Mouse (Mus musculus) limb, embryonic 10.5 days (tissue): ENCODE measurements at regions not wholly inside any gene's neighbourhood (a gene's known extent, or its start where the extent isn't known, plus 50 kb on each side); places are given as distances from the start of the nearest gene placed in this dataset.
A peak's percentile ranks its signal among the peaks of the same experiment; 100 is the strongest.

Experiments used
- DNase-seq: peaks from one replicate; pipeline ENCODE4 v3.0.0-alpha.2; 2017; ENCODE audit warnings: low spot score
- H3K27ac ChIP-seq: fragments of 300-500 bp; sonication (generic); 2 replicates; pipeline ENCODE4 v1.5.1; 2016; ENCODE audit warnings: mild to moderate bottlenecking
- H3K27me3 ChIP-seq: fragments of 300-500 bp; sonication (generic); 2 replicates; pipeline ENCODE4 v1.6.1; 2016; ENCODE audit warnings: low read depth, mild to moderate bottlenecking; ENCODE audit not compliant: poor library complexity, severe bottlenecking
- H3K36me3 ChIP-seq: fragments of 300-500 bp; sonication (generic); 2 replicates; pipeline ENCODE4 v1.6.1; 2016; ENCODE audit warnings: mild to moderate bottlenecking, moderate library complexity
- H3K4me1 ChIP-seq: fragments of 300-500 bp; sonication (generic); 2 replicates; pipeline ENCODE4 v1.6.1; 2016
- H3K4me3 ChIP-seq: fragments of 300-500 bp; sonication (generic); 2 replicates; pipeline ENCODE4 v1.5.1; 2016; ENCODE audit warnings: mild to moderate bottlenecking, moderate library complexity
- H3K9me3 ChIP-seq: fragments of 300-500 bp; sonication (generic); replicated peaks from 2 replicates; pipeline ENCODE4 v1.6.1; 2016; ENCODE audit warnings: mild to moderate bottlenecking
- WGBS: fragments of 180-500 bp; shearing (Covaris S2); methylation state at CpG from one replicate; pipeline ENCODE4 v1.1.7; 2016; 5-methylcytosine and 5-hydroxymethylcytosine counted together

GRCm38 (mm10) chr10:19412926-19413325, 56.6 kb downstream of the Olig3 start:
- no peak for DNase-seq
- WGBS = 62% methylated on average over 2 of the region's 2 CpGs

GRCm38 (mm10) chr10:19413935-19414334, 57.6 kb downstream of the Olig3 start:
- H3K27me3 ChIP-seq = no peaks in the 10 kb centered on the region
- H3K36me3 ChIP-seq = no peaks in the 10 kb centered on the region
- peaks cover 17% of the 10 kb centered on the region for H3K4me1 ChIP-seq
- no peak overlapping the region for H3K4me3 ChIP-seq
- WGBS = 9% methylated on average over 5 of the region's 5 CpGs
- no peaks in the 10 kb centered on the region for H3K9me3 ChIP-seq
- DNase-seq = no peak
- H3K27ac ChIP-seq = no peak overlapping the region

More at GRCm38 (mm10) chr10:19412926-19413325, 56.6 kb downstream of the Olig3 start:
- Histone ChIP-seq H3K27ac (no peak overlapping the region), H3K4me1 (peaks cover 22% of the 10 kb centered on the region), H3K27me3 (no peaks in the 10 kb centered on the region), H3K9me3 (no peaks in the 10 kb centered on the region), H3K4me3 (no peak overlapping the region), H3K36me3 (no peaks in the 10 kb centered on the region)

GRCm38 (mm10) chr10:19414834-19415233, 58.5 kb downstream of the Olig3 start:
- no peak for DNase-seq

GRCm38 (mm10) chr10:19424030-19424429, 67.7 kb downstream of the Olig3 start:
- H3K9me3 ChIP-seq = no peaks in the 10 kb centered on the region
- no peak overlapping the region for H3K4me3 ChIP-seq
- H3K4me1 ChIP-seq = no peaks in the 10 kb centered on the region
- H3K27ac ChIP-seq = no peak overlapping the region
- H3K27me3 ChIP-seq = no peaks in the 10 kb centered on the region
- H3K36me3 ChIP-seq = no peaks in the 10 kb centered on the region
- 81% methylated on average over 1 of the region's 1 CpGs for WGBS
- no peak for DNase-seq

More at GRCm38 (mm10) chr10:19414834-19415233, 58.5 kb downstream of the Olig3 start:
- no peaks in the 10 kb centered on the region for H3K9me3 ChIP-seq
- peaks cover 17% of the 10 kb centered on the region for H3K4me1 ChIP-seq
- H3K27ac ChIP-seq = peak overlapping the region; percentile 50; the same call in 1 of the 2 replicates
- no peaks in the 10 kb centered on the region for H3K36me3 ChIP-seq
- H3K4me3 ChIP-seq = no peak overlapping the region
- WGBS = 18% methylated on average over 5 of the region's 5 CpGs
- H3K27me3 ChIP-seq = no peaks in the 10 kb centered on the region

GRCm38 (mm10) chr10:19424961-19425360, 68.6 kb downstream of the Olig3 start:
- no peak for DNase-seq
- H3K4me3 ChIP-seq = no peak overlapping the region
- 78% methylated on average over 3 of the region's 3 CpGs for WGBS
- H3K9me3 ChIP-seq = no peaks in the 10 kb centered on the region
- no peak overlapping the region for H3K27ac ChIP-seq
- no peaks in the 10 kb centered on the region for H3K36me3 ChIP-seq
- no peaks in the 10 kb centered on the region for H3K27me3 ChIP-seq
- no peaks in the 10 kb centered on the region for H3K4me1 ChIP-seq

GRCm38 (mm10) chr10:19426835-19427234, 70.5 kb downstream of the Olig3 start:
- Histone ChIP-seq H3K4me1 (no peaks in the 10 kb centered on the region), H3K4me3 (no peak overlapping the region), H3K27me3 (no peaks in the 10 kb centered on the region), H3K27ac (no peak overlapping the region), H3K36me3 (no peaks in the 10 kb centered on the region), H3K9me3 (no peaks in the 10 kb centered on the region)
- 82% methylated on average over 3 of the region's 3 CpGs for WGBS
- no peak for DNase-seq

- Histone ChIP-seq H3K27me3 (no peaks in the 10 kb centered on the region), H3K4me3 (no peak overlapping the region), H3K36me3 (no peaks in the 10 kb centered on the region), H3K4me1 (no peaks in the 10 kb centered on the region), H3K9me3 (no peaks in the 10 kb centered on the region), H3K27ac (no peak overlapping the region)
- WGBS = 96% methylated on average over 4 of the region's 4 CpGs
- DNase-seq = no peak
Measured at GRCm38 (mm10) chr10:19432515-19432914, 76.2 kb downstream of the Olig3 start.

- WGBS = 76% methylated on average over 6 of the region's 6 CpGs
- no peaks in the 10 kb centered on the region for H3K36me3 ChIP-seq
Measured at GRCm38 (mm10) chr10:19434661-19435060, 78.3 kb downstream of the Olig3 start.

GRCm38 (mm10) chr10:19441807-19442206, 85.5 kb downstream of the Olig3 start:
- Histone ChIP-seq H3K4me3 (no peak overlapping the region), H3K27me3 (no peaks in the 10 kb centered on the region), H3K4me1 (no peaks in the 10 kb centered on the region), H3K27ac (no peak overlapping the region), H3K36me3 (no peaks in the 10 kb centered on the region), H3K9me3 (no peaks in the 10 kb centered on the region)
- DNase-seq = no peak
- 71% methylated on average over 12 of the region's 12 CpGs for WGBS

More at GRCm38 (mm10) chr10:19434661-19435060, 78.3 kb downstream of the Olig3 start:
- H3K27me3 ChIP-seq = no peaks in the 10 kb centered on the region
- no peak for DNase-seq
- no peaks in the 10 kb centered on the region for H3K9me3 ChIP-seq
- H3K4me3 ChIP-seq = no peak overlapping the region
- no peak overlapping the region for H3K27ac ChIP-seq
- no peaks in the 10 kb centered on the region for H3K4me1 ChIP-seq

GRCm38 (mm10) chr10:19443516-19443915, 87.2 kb downstream of the Olig3 start:
- H3K27ac ChIP-seq = no peak overlapping the region
- WGBS = 84% methylated on average over 8 of the region's 8 CpGs
- H3K4me1 ChIP-seq = no peaks in the 10 kb centered on the region
- H3K4me3 ChIP-seq = no peak overlapping the region
- no peaks in the 10 kb centered on the region for H3K27me3 ChIP-seq
- no peaks in the 10 kb centered on the region for H3K9me3 ChIP-seq
- DNase-seq = no peak
- no peaks in the 10 kb centered on the region for H3K36me3 ChIP-seq

- WGBS = 76% methylated on average over 12 of the region's 12 CpGs
- Histone ChIP-seq H3K27ac (no peak overlapping the region), H3K4me1 (no peaks in the 10 kb centered on the region), H3K36me3 (no peaks in the 10 kb centered on the region), H3K27me3 (no peaks in the 10 kb centered on the region), H3K4me3 (no peak overlapping the region), H3K9me3 (no peaks in the 10 kb centered on the region)
- DNase-seq = no peak
Measured at GRCm38 (mm10) chr10:19448838-19449559, 92.7 kb downstream of the Olig3 start.

GRCm38 (mm10) chr10:19459053-19459452, 102.7 kb downstream of the Olig3 start:
- H3K27me3 ChIP-seq = 0 out of 2 replicates have a peak, but pooled peaks cover 5% of the 10 kb centered on the region
- no peak overlapping the region for H3K27ac ChIP-seq
- no peaks in the 10 kb centered on the region for H3K9me3 ChIP-seq
- H3K4me3 ChIP-seq = no peak overlapping the region
- no peaks in the 10 kb centered on the region for H3K36me3 ChIP-seq
- 82% methylated on average over 11 of the region's 11 CpGs for WGBS
- H3K4me1 ChIP-seq = no peaks in the 10 kb centered on the region
- DNase-seq = no peak

GRCm38 (mm10) chr10:19459709-19460108, 103.4 kb downstream of the Olig3 start:
- Histone ChIP-seq H3K27ac (no peak overlapping the region), H3K36me3 (no peaks in the 10 kb centered on the region), H3K27me3 (0 out of 2 replicates have a peak, but pooled peaks cover 5% of the 10 kb centered on the region), H3K9me3 (no peaks in the 10 kb centered on the region), H3K4me1 (no peaks in the 10 kb centered on the region), H3K4me3 (no peak overlapping the region)
- 94% methylated on average over 5 of the region's 5 CpGs for WGBS
- no peak for DNase-seq
